8 mouse cellular contexts compared by ENCODE assay signal in the genomic region with DNA sequence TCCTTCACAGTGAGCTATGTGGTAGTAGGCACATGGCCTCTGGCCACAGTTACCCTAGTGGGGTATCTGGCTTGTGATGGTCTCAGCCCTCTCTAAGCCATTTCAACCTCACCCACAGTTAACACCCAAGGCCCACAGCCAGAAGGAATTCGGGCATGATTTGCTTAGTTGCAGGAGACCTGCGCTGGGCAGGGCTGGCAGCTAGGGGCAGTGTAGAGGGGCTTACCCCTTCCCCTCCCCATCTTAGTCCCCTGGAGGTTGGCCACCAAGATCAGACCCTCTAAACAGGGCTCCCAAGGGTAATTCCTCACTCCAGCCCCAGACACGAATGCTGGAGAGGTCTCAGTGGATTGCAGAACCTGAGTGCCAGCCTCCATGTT. TPM values are rescaled to one million over a fixed set of nuclear protein-coding genes. Genes with fewer than 3 reads are reported as not detected.
DNase-seq lines count a peak whose midpoint lies in the region; ATAC-seq and TF ChIP-seq lines count a peak whose summit lies in the region.

No protein-coding gene starts in this region.

- no peak for TF ChIP-seq POLR2A in myocyte (IDR thresholded peaks at IDR 0.05; ENCODE audit: insufficient read length, low read depth)

- DNase-seq in cerebellum, postnatal 14 days, result peak; percentile 47 to 71
- DNase-seq in cerebellum, adult 9-11 months, result no peak
- peak; percentile 19 to 20 for DNase-seq in B cell, adult 2 months
- no peak for DNase-seq in limb, embryonic 10.5 days (ENCODE audit: low spot score)
- no peak for DNase-seq in right cerebral cortex, adult 18-20 months
- DNase-seq in ovary, postnatal 36 days (ENCODE audit: low spot score), result no peak

- no peaks in the 10 kb centered on the region for H3K9me3 ChIP-seq in embryonic facial prominence, embryonic 15.5 days (replicated peaks)
- H3K9me3 ChIP-seq in limb, embryonic 10.5 days (replicated peaks), result no peaks in the 10 kb centered on the region

- H3K9ac ChIP-seq in embryonic facial prominence, embryonic 15.5 days, result peak overlapping the region; percentile 47

- H3K27me3 ChIP-seq in embryonic facial prominence, embryonic 15.5 days, result peaks cover 15% of the 10 kb centered on the region; the same call in 1 of the 2 replicates
- peaks cover 23% of the 10 kb centered on the region for H3K27me3 ChIP-seq in limb, embryonic 10.5 days (ENCODE audit: low read depth, poor library complexity, severe bottlenecking)
- H3K27me3 ChIP-seq in myocyte (ENCODE audit: control insufficient read depth, insufficient read depth, insufficient read length), result no peaks in the 10 kb centered on the region

- H3K4me1 ChIP-seq in embryonic facial prominence, embryonic 15.5 days, result peaks cover 49% of the 10 kb centered on the region
- peaks cover 65% of the 10 kb centered on the region for H3K4me1 ChIP-seq in limb, embryonic 10.5 days

- H3ac ChIP-seq in myocyte (ENCODE audit: control insufficient read depth, insufficient read length), result peak overlapping the region; percentile 1

- peak overlapping the region; percentile 57 for H3K4me3 ChIP-seq in embryonic facial prominence, embryonic 15.5 days (replicated peaks)
- peak overlapping the region; percentile 64 for H3K4me3 ChIP-seq in limb, embryonic 10.5 days
- H3K4me3 ChIP-seq in myocyte, result peak overlapping the region; percentile 12

- peak overlapping the region; percentile 95 for H3K4me2 ChIP-seq in embryonic facial prominence, embryonic 15.5 days (replicated peaks)
- peak overlapping the region; percentile 84 for H3K4me2 ChIP-seq in myocyte (ENCODE audit: low read depth)

- no peaks in the 10 kb centered on the region for H3K79me2 ChIP-seq in myocyte (ENCODE audit: control insufficient read depth, insufficient read depth)

- 0 out of 2 replicates have a peak, but pooled peaks have one; percentile 8 for ATAC-seq in embryonic facial prominence, embryonic 15.5 days (ENCODE audit: insufficient number of reproducible peaks, low FRiP score, low TSS enrichment, low read depth)

- H3K27ac ChIP-seq in embryonic facial prominence, embryonic 15.5 days (replicated peaks), result no peak overlapping the region
- H3K27ac ChIP-seq in limb, embryonic 10.5 days, result peak overlapping the region; percentile 84

- H3K36me3 ChIP-seq in embryonic facial prominence, embryonic 15.5 days, result no peaks in the 10 kb centered on the region
- H3K36me3 ChIP-seq in limb, embryonic 10.5 days, result peaks cover 9% of the 10 kb centered on the region
- H3K36me3 ChIP-seq in myocyte (ENCODE audit: control insufficient read depth, insufficient read depth), result no peaks in the 10 kb centered on the region

- WGBS in embryonic facial prominence, embryonic 15.5 days, result 16% methylated on average over 3 of the region's 3 CpGs
- WGBS in limb, embryonic 10.5 days, result 6% methylated on average over 3 of the region's 3 CpGs

TF ChIP-seq in myocyte, 11 proteins besides CTCF, POLR2A, EP300 and RAD21:
- TF ChIP-seq USF1 (IDR thresholded peaks at IDR 0.05; ENCODE audit: low read depth) (no peak), POLR2AphosphoS2 (IDR thresholded peaks at IDR 0.05; ENCODE audit: insufficient read length, low read depth) (no peak), CEBPB (IDR thresholded peaks at IDR 0.05; ENCODE audit: insufficient read depth, poor library complexity, severe bottlenecking) (no peak), MYOG (IDR thresholded peaks at IDR 0.05; ENCODE audit: control insufficient read depth in 1 of 3, insufficient read depth in 1 of 3, insufficient read length in 2 of 3, low read depth in 2 of 3) (no peak), SRF (IDR thresholded peaks at IDR 0.05; ENCODE audit: control insufficient read depth, insufficient read length, low read depth) (no peak), TCF3 (IDR thresholded peaks at IDR 0.05; ENCODE audit: insufficient read length, low read depth) (no peak), E2F4 (IDR thresholded peaks at IDR 0.05; ENCODE audit: insufficient read depth) (no peak), MAX (IDR thresholded peaks at IDR 0.05; ENCODE audit: low read depth) (no peak), REST (IDR thresholded peaks at IDR 0.05; ENCODE audit: insufficient read depth, insufficient read length) (no peak), TCF12 (IDR thresholded peaks at IDR 0.05; ENCODE audit: insufficient read depth, poor library complexity, severe bottlenecking) (no peak), MYOD1 (IDR thresholded peaks at IDR 0.05; ENCODE audit: control insufficient read depth in 1 of 3, insufficient read length in 2 of 3, low read depth in 2 of 3) (no peak)

RNA-seq across cellular contexts. Expression of a gene that starts 0.9 kb away (rescaled TPM):
- 14.4 and 16.0 TPM in 2 replicates for polyA plus RNA-seq in embryonic facial prominence, embryonic 15.5 days (2015; fragmentation: Nextera tagmentation; extraction: Ambion mirVana)
- polyA plus RNA-seq in limb, embryonic 10.5 days (2016; fragmentation: Nextera tagmentation; extraction: Ambion mirVana), result 12.0 and 27.8 TPM in 2 replicates
- polyA plus RNA-seq in myocyte (2012; fragmentation: generic; extraction: Trizol), result 0.20 TPM

Comparison
In these comparisons a context has a peak if more than half of its experiments do, and no peak if none do; other contexts are left out.
1. DNase-seq: peak in cerebellum, postnatal 14 days (2 of 2) and B cell, adult 2 months (2 of 2); none in cerebellum, adult 9-11 months (single experiment), limb, embryonic 10.5 days (single experiment), right cerebral cortex, adult 18-20 months (single experiment) and ovary, postnatal 36 days (single experiment).
2. H3K4me3 ChIP-seq: peak in every context shown above with its lines; median percentile 64 in limb, embryonic 10.5 days; 57 in embryonic facial prominence, embryonic 15.5 days; 12 in myocyte.
3. RNA of a gene that starts 0.9 kb away (polyA plus RNA-seq): 12.0 to 27.8 TPM in limb, embryonic 10.5 days and 14.4 to 16.0 TPM in embryonic facial prominence, embryonic 15.5 days; 0.20 TPM in myocyte (single experiment); every median in the first group is over 10 times any median in the second.